Mouse (Mus musculus): Measurements from ENCODE around the gene Fam131c. TPM values are rescaled to one million over a fixed set of nuclear protein-coding genes. Genes with fewer than 3 reads are reported as not detected.

The Fam131c gene
- polyA plus RNA-seq, 1 experiment from 2014 or later: 0.35 TPM

GRCm38 (mm10) chr4:141421423-141421822 lies 53.4 kb downstream of the Fam131c start:
- 70% methylated on average over 14 of the region's 14 CpGs for WGBS
- H3K4me1 ChIP-seq (replicated peaks; ENCODE audit: control insufficient read depth, insufficient read depth, low read length): peaks cover 6% of the 10 kb centered on the region; the same call in 1 of the 2 replicates
- H3K27ac ChIP-seq (ENCODE audit: low read depth, low read length): no peak overlapping the region
- peaks cover 2% of the 10 kb centered on the region; the same call in 1 of the 2 replicates for H3K27me3 ChIP-seq (ENCODE audit: control insufficient read depth, insufficient read depth, low read length)
- H3K9me3 ChIP-seq (ENCODE audit: control insufficient read depth, low read length): no peaks in the 10 kb centered on the region
- no peaks in the 10 kb centered on the region for H3K36me3 ChIP-seq (ENCODE audit: control insufficient read depth, insufficient read depth, low read length)
- H3K9ac ChIP-seq (ENCODE audit: low read length): no peak overlapping the region; the same call in 1 of the 2 replicates
- ATAC-seq (replicated peaks; ENCODE audit: low FRiP score) (no peak), DNase-seq (ENCODE audit: low spot score) (no peak)
- H3K4me2 ChIP-seq (ENCODE audit: low read depth, low read length, severe bottlenecking): no peak overlapping the region
- H3K4me3 ChIP-seq (ENCODE audit: low read depth, low read length): no peak overlapping the region

GRCm38 (mm10) chr4:141422841-141423240 lies 54.8 kb downstream of the Fam131c start:
- Histone ChIP-seq H3K4me2 (ENCODE audit: low read depth, low read length, severe bottlenecking) (no peak overlapping the region), H3K27me3 (ENCODE audit: control insufficient read depth, insufficient read depth, low read length) (peaks cover 2% of the 10 kb centered on the region; the same call in 1 of the 2 replicates), H3K4me3 (ENCODE audit: low read depth, low read length) (no peak overlapping the region), H3K27ac (ENCODE audit: low read depth, low read length) (no peak overlapping the region), H3K9ac (ENCODE audit: low read length) (no peak overlapping the region), H3K9me3 (ENCODE audit: control insufficient read depth, low read length) (no peaks in the 10 kb centered on the region), H3K36me3 (ENCODE audit: control insufficient read depth, insufficient read depth, low read length) (no peaks in the 10 kb centered on the region), H3K4me1 (replicated peaks; ENCODE audit: control insufficient read depth, insufficient read depth, low read length) (peaks cover 6% of the 10 kb centered on the region; the same call in 1 of the 2 replicates)
- ATAC-seq (replicated peaks; ENCODE audit: low FRiP score): no peak
- 85% methylated on average over 5 of the region's 5 CpGs for WGBS
- DNase-seq (ENCODE audit: low spot score): no peak

- DNase-seq (ENCODE audit: low spot score) (no peak), ATAC-seq (replicated peaks; ENCODE audit: low FRiP score) (no peak)
- peaks cover 2% of the 10 kb centered on the region; the same call in 1 of the 2 replicates for H3K27me3 ChIP-seq (ENCODE audit: control insufficient read depth, insufficient read depth, low read length)
- WGBS: 78% methylated on average over 5 of the region's 5 CpGs
- H3K9me3 ChIP-seq (ENCODE audit: control insufficient read depth, low read length): no peaks in the 10 kb centered on the region
- no peak overlapping the region for H3K27ac ChIP-seq (ENCODE audit: low read depth, low read length)
- H3K9ac ChIP-seq (ENCODE audit: low read length): no peak overlapping the region
- H3K4me2 ChIP-seq (ENCODE audit: low read depth, low read length, severe bottlenecking): no peak overlapping the region
- no peak overlapping the region for H3K4me3 ChIP-seq (ENCODE audit: low read depth, low read length)
- H3K4me1 ChIP-seq (replicated peaks; ENCODE audit: control insufficient read depth, insufficient read depth, low read length): peaks cover 6% of the 10 kb centered on the region; the same call in 1 of the 2 replicates
- no peaks in the 10 kb centered on the region for H3K36me3 ChIP-seq (ENCODE audit: control insufficient read depth, insufficient read depth, low read length)
Observed at GRCm38 (mm10) chr4:141423288-141423687, 55.3 kb downstream of the Fam131c start.

GRCm38 (mm10) chr4:141423691-141424431 lies 55.8 kb downstream of the Fam131c start:
- Histone ChIP-seq H3K4me1 (replicated peaks; ENCODE audit: control insufficient read depth, insufficient read depth, low read length) (peaks cover 6% of the 10 kb centered on the region; the same call in 1 of the 2 replicates), H3K4me2 (ENCODE audit: low read depth, low read length, severe bottlenecking) (no peak overlapping the region), H3K4me3 (ENCODE audit: low read depth, low read length) (no peak overlapping the region), H3K27me3 (ENCODE audit: control insufficient read depth, insufficient read depth, low read length) (peaks cover 2% of the 10 kb centered on the region; the same call in 1 of the 2 replicates), H3K27ac (ENCODE audit: low read depth, low read length) (no peak overlapping the region), H3K9me3 (ENCODE audit: control insufficient read depth, low read length) (no peaks in the 10 kb centered on the region), H3K9ac (ENCODE audit: low read length) (no peak overlapping the region), H3K36me3 (ENCODE audit: control insufficient read depth, insufficient read depth, low read length) (no peaks in the 10 kb centered on the region)
- DNase-seq (ENCODE audit: low spot score) (no peak), ATAC-seq (replicated peaks; ENCODE audit: low FRiP score) (no peak)
- WGBS: 89% methylated on average over 13 of the region's 13 CpGs

GRCm38 (mm10) chr4:141425484-141426479 lies 57.8 kb downstream of the Fam131c start:
- DNase-seq (ENCODE audit: low spot score): peak; percentile 60
- H3K27ac ChIP-seq (ENCODE audit: low read depth, low read length): no peak overlapping the region
- peak overlapping the region; percentile 59 for H3K4me2 ChIP-seq (ENCODE audit: low read depth, low read length, severe bottlenecking)
- peaks cover 2% of the 10 kb centered on the region; the same call in 1 of the 2 replicates for H3K27me3 ChIP-seq (ENCODE audit: control insufficient read depth, insufficient read depth, low read length)
- H3K9me3 ChIP-seq (ENCODE audit: control insufficient read depth, low read length): no peaks in the 10 kb centered on the region
- peak; percentile 83 for ATAC-seq (replicated peaks; ENCODE audit: low FRiP score)
- H3K4me1 ChIP-seq (replicated peaks; ENCODE audit: control insufficient read depth, insufficient read depth, low read length): peaks cover 6% of the 10 kb centered on the region; the same call in 1 of the 2 replicates
- H3K4me3 ChIP-seq (ENCODE audit: low read depth, low read length): peak overlapping the region; percentile 33
- 3% methylated on average over 34 of the region's 36 CpGs for WGBS
- H3K36me3 ChIP-seq (ENCODE audit: control insufficient read depth, insufficient read depth, low read length): no peaks in the 10 kb centered on the region
- peak overlapping the region; percentile 45 for H3K9ac ChIP-seq (ENCODE audit: low read length)

GRCm38 (mm10) chr4:141426796-141427745 lies 59.1 kb downstream of the Fam131c start:
- peak; percentile 43 for DNase-seq (ENCODE audit: low spot score)
- Histone ChIP-seq H3K9ac (ENCODE audit: low read length) (no peak overlapping the region), H3K9me3 (ENCODE audit: control insufficient read depth, low read length) (no peaks in the 10 kb centered on the region), H3K36me3 (ENCODE audit: control insufficient read depth, insufficient read depth, low read length) (no peaks in the 10 kb centered on the region), H3K27ac (ENCODE audit: low read depth, low read length) (no peak overlapping the region), H3K4me2 (ENCODE audit: low read depth, low read length, severe bottlenecking) (no peak overlapping the region), H3K4me1 (replicated peaks; ENCODE audit: control insufficient read depth, insufficient read depth, low read length) (peaks cover 6% of the 10 kb centered on the region; the same call in 1 of the 2 replicates), H3K27me3 (ENCODE audit: control insufficient read depth, insufficient read depth, low read length) (peaks cover 2% of the 10 kb centered on the region; the same call in 1 of the 2 replicates), H3K4me3 (ENCODE audit: low read depth, low read length) (no peak overlapping the region)
- ATAC-seq (replicated peaks; ENCODE audit: low FRiP score): no peak
- 77% methylated on average over 10 of the region's 10 CpGs for WGBS

GRCm38 (mm10) chr4:141427921-141428320 lies 59.9 kb downstream of the Fam131c start:
- Histone ChIP-seq H3K36me3 (ENCODE audit: control insufficient read depth, insufficient read depth, low read length) (no peaks in the 10 kb centered on the region), H3K9ac (ENCODE audit: low read length) (no peak overlapping the region), H3K27ac (ENCODE audit: low read depth, low read length) (no peak overlapping the region), H3K9me3 (ENCODE audit: control insufficient read depth, low read length) (no peaks in the 10 kb centered on the region), H3K4me1 (replicated peaks; ENCODE audit: control insufficient read depth, insufficient read depth, low read length) (peaks cover 6% of the 10 kb centered on the region; the same call in 1 of the 2 replicates), H3K27me3 (ENCODE audit: control insufficient read depth, insufficient read depth, low read length) (peaks cover 2% of the 10 kb centered on the region; the same call in 1 of the 2 replicates), H3K4me3 (ENCODE audit: low read depth, low read length) (no peak overlapping the region), H3K4me2 (ENCODE audit: low read depth, low read length, severe bottlenecking) (no peak overlapping the region)
- DNase-seq (ENCODE audit: low spot score) (no peak), ATAC-seq (replicated peaks; ENCODE audit: low FRiP score) (no peak)
- WGBS: 87% methylated on average over 13 of the region's 13 CpGs
